Mouse (Mus musculus) left cerebral cortex, adult 8-10 months (tissue): ENCODE measurements around the gene Adra1b. TPM values are rescaled to one million over a fixed set of nuclear protein-coding genes. Genes with fewer than 3 reads are reported as not detected.

ENCODE experiments used
- DNase-seq, 2 experiments: peaks; one replicate each; pipeline ENCODE4 v3.0.0; 2022; ENCODE audit warnings: low spot score in 2 of 2
- total RNA-seq, 4 experiments: library from RNA; stranded (reverse); gene quantifications; 2 replicates each; pipeline ENCODE4 v1.2.4; 2022

The Adra1b gene
- total RNA-seq, 4 experiments from 2014 or later = 25.8 to 30.3 (median 26.6) TPM

- no peak for DNase-seq
Measured at GRCm38 (mm10) chr11:43728737-43729301, 172.2 kb downstream of the Adra1b start.

GRCm38 (mm10) chr11:43727796-43728195 is 173.2 kb downstream of the Adra1b start:
- no peak for DNase-seq

Other genes starting within 250 kb of the Adra1b start
- 10 to 100 TPM; 58.3 to 63.5 (median 62.4) TPM for gene Pwwp2a, start 219.2 kb downstream of the Adra1b start, total RNA-seq
- 10 to 100 TPM; 57.2 to 71.1 (median 66.3) TPM for gene Ttc1, start 153.2 kb downstream of the Adra1b start, total RNA-seq